Mouse (Mus musculus): ENCODE results near the gene Ube2cbp.

Gene Ube2cbp

GRCm38 (mm10) chr9:86423331-86423730 lies 41.4 kb downstream of the Ube2cbp start:
- DNase-seq (ENCODE audit: low spot score), result no peak

GRCm38 (mm10) chr9:86419366-86419765 lies 45.4 kb downstream of the Ube2cbp start:
- no peak for DNase-seq (ENCODE audit: low spot score)

GRCm38 (mm10) chr9:86417971-86418370 lies 46.8 kb downstream of the Ube2cbp start:
- no peak for DNase-seq (ENCODE audit: low spot score)

GRCm38 (mm10) chr9:86395785-86396184 lies 69.0 kb downstream of the Ube2cbp start:
- DNase-seq (ENCODE audit: low spot score), result no peak

GRCm38 (mm10) chr9:86395012-86395411 lies 69.7 kb downstream of the Ube2cbp start:
- DNase-seq (ENCODE audit: low spot score), result no peak

- DNase-seq (ENCODE audit: low spot score), result no peak
Measured at GRCm38 (mm10) chr9:86393586-86394272, 71.0 kb downstream of the Ube2cbp start.

GRCm38 (mm10) chr9:86391467-86391866 lies 73.3 kb downstream of the Ube2cbp start:
- DNase-seq (ENCODE audit: low spot score), result no peak

GRCm38 (mm10) chr9:86390713-86391112 lies 74.0 kb downstream of the Ube2cbp start:
- no peak for DNase-seq (ENCODE audit: low spot score)

GRCm38 (mm10) chr9:86388538-86388937 lies 76.2 kb downstream of the Ube2cbp start:
- DNase-seq (ENCODE audit: low spot score), result no peak

GRCm38 (mm10) chr9:86376923-86377322 lies 87.8 kb downstream of the Ube2cbp start:
- no peak for DNase-seq (ENCODE audit: low spot score)

- DNase-seq (ENCODE audit: low spot score), result no peak
Measured at GRCm38 (mm10) chr9:86372783-86373567, 91.8 kb downstream of the Ube2cbp start.

- no peak for DNase-seq (ENCODE audit: low spot score)
Measured at GRCm38 (mm10) chr9:86369208-86369607, 95.5 kb downstream of the Ube2cbp start.

- DNase-seq (ENCODE audit: low spot score), result no peak
Measured at GRCm38 (mm10) chr9:86360536-86360935, 104.2 kb downstream of the Ube2cbp start.

- no peak for DNase-seq (ENCODE audit: low spot score)
Measured at GRCm38 (mm10) chr9:86355851-86356250, 108.9 kb downstream of the Ube2cbp start.

- DNase-seq (ENCODE audit: low spot score), result no peak
Measured at GRCm38 (mm10) chr9:86351491-86351890, 113.3 kb downstream of the Ube2cbp start.

GRCm38 (mm10) chr9:86336792-86337191 lies 128.0 kb downstream of the Ube2cbp start:
- no peak for DNase-seq (ENCODE audit: low spot score)

GRCm38 (mm10) chr9:86336361-86336760 lies 128.4 kb downstream of the Ube2cbp start:
- DNase-seq (ENCODE audit: low spot score), result no peak

GRCm38 (mm10) chr9:86335588-86335987 lies 129.2 kb downstream of the Ube2cbp start:
- DNase-seq (ENCODE audit: low spot score), result no peak

GRCm38 (mm10) chr9:86334357-86334756 lies 130.4 kb downstream of the Ube2cbp start:
- no peak for DNase-seq (ENCODE audit: low spot score)

- DNase-seq (ENCODE audit: low spot score), result no peak
Measured at GRCm38 (mm10) chr9:86330591-86330990, 134.2 kb downstream of the Ube2cbp start.

GRCm38 (mm10) chr9:86328270-86328669 lies 136.5 kb downstream of the Ube2cbp start:
- no peak for DNase-seq (ENCODE audit: low spot score)

GRCm38 (mm10) chr9:86327341-86327740 lies 137.4 kb downstream of the Ube2cbp start:
- no peak for DNase-seq (ENCODE audit: low spot score)

GRCm38 (mm10) chr9:86324772-86325171 lies 140.0 kb downstream of the Ube2cbp start:
- no peak for DNase-seq (ENCODE audit: low spot score)

Measured in c-Kit-positive CD71-positive TER-119-positive erythroid progenitor cells, embryonic 14.5 days (primary cell).